Mouse (Mus musculus): ENCODE measurements at regions not wholly inside any gene's neighbourhood (a gene's known extent, or its start where the extent isn't known, plus 50 kb on each side); places are given as distances from the start of the nearest gene placed in this dataset.

GRCm38 (mm10) chr12:77534079-77534478 is 296.2 kb downstream of the Fut8 start:
- no peak for ATAC-seq (ENCODE audit: low read depth)
- 23% methylated on average over 3 of the region's 3 CpGs for WGBS (ENCODE audit: insufficient replicate concordance)

GRCm38 (mm10) chr12:77535147-77535546 is 297.2 kb downstream of the Fut8 start:
- Histone ChIP-seq H3K9me3 (replicated peaks; ENCODE audit: control insufficient read depth, low read length) (no peaks in the 10 kb centered on the region), H3K36me3 (ENCODE audit: control insufficient read depth, insufficient read depth) (no peaks in the 10 kb centered on the region), H3K27me3 (ENCODE audit: control insufficient read depth, insufficient read depth, low read depth, low read length) (no peaks in the 10 kb centered on the region), H3K27ac (ENCODE audit: low read length) (no peak overlapping the region), H3K4me2 (ENCODE audit: low read depth, low read length) (no peak overlapping the region), H3K4me3 (ENCODE audit: low read depth, low read length) (no peak overlapping the region), H3K4me1 (ENCODE audit: control insufficient read depth, low read depth, low read length) (no peaks in the 10 kb centered on the region; the same call in 1 of the 2 replicates), H3K9ac (ENCODE audit: low read depth, low read length) (no peak overlapping the region)
- no peak for ATAC-seq (ENCODE audit: low read depth)
- WGBS (ENCODE audit: insufficient replicate concordance), result 39% methylated on average over 3 of the region's 3 CpGs

More at GRCm38 (mm10) chr12:77534079-77534478, 296.2 kb downstream of the Fut8 start:
- no peaks in the 10 kb centered on the region; the same call in 1 of the 2 replicates for H3K4me1 ChIP-seq (ENCODE audit: control insufficient read depth, low read depth, low read length)
- H3K4me2 ChIP-seq (ENCODE audit: low read depth, low read length), result no peak overlapping the region
- H3K9me3 ChIP-seq (replicated peaks; ENCODE audit: control insufficient read depth, low read length), result no peaks in the 10 kb centered on the region
- no peak overlapping the region for H3K9ac ChIP-seq (ENCODE audit: low read depth, low read length)
- H3K27me3 ChIP-seq (ENCODE audit: control insufficient read depth, insufficient read depth, low read depth, low read length), result no peaks in the 10 kb centered on the region
- H3K27ac ChIP-seq (ENCODE audit: low read length), result peak overlapping the region; percentile 37; the same call in 1 of the 2 replicates
- H3K36me3 ChIP-seq (ENCODE audit: control insufficient read depth, insufficient read depth), result no peaks in the 10 kb centered on the region
- H3K4me3 ChIP-seq (ENCODE audit: low read depth, low read length), result no peak overlapping the region

GRCm38 (mm10) chr12:77537139-77537848 is 299.4 kb downstream of the Fut8 start:
- Histone ChIP-seq H3K9ac (ENCODE audit: low read depth, low read length) (no peak overlapping the region), H3K9me3 (replicated peaks; ENCODE audit: control insufficient read depth, low read length) (no peaks in the 10 kb centered on the region), H3K4me3 (ENCODE audit: low read depth, low read length) (no peak overlapping the region), H3K4me1 (ENCODE audit: control insufficient read depth, low read depth, low read length) (no peaks in the 10 kb centered on the region; the same call in 1 of the 2 replicates), H3K27ac (ENCODE audit: low read length) (no peak overlapping the region), H3K4me2 (ENCODE audit: low read depth, low read length) (no peak overlapping the region), H3K27me3 (ENCODE audit: control insufficient read depth, insufficient read depth, low read depth, low read length) (no peaks in the 10 kb centered on the region), H3K36me3 (ENCODE audit: control insufficient read depth, insufficient read depth) (no peaks in the 10 kb centered on the region)
- ATAC-seq (ENCODE audit: low read depth), result no peak
- WGBS (ENCODE audit: insufficient replicate concordance), result 28% methylated on average over 8 of the region's 8 CpGs

- no peak overlapping the region for H3K4me2 ChIP-seq (ENCODE audit: low read depth, low read length)
- H3K27ac ChIP-seq (ENCODE audit: low read length), result no peak overlapping the region
- no peak overlapping the region for H3K4me3 ChIP-seq (ENCODE audit: low read depth, low read length)
- H3K9ac ChIP-seq (ENCODE audit: low read depth, low read length), result no peak overlapping the region
- 55% methylated on average over 10 of the region's 10 CpGs for WGBS (ENCODE audit: insufficient replicate concordance)
- no peak for ATAC-seq (ENCODE audit: low read depth)
- H3K27me3 ChIP-seq (ENCODE audit: control insufficient read depth, insufficient read depth, low read depth, low read length), result no peaks in the 10 kb centered on the region
- no peaks in the 10 kb centered on the region for H3K9me3 ChIP-seq (replicated peaks; ENCODE audit: control insufficient read depth, low read length)
- no peaks in the 10 kb centered on the region for H3K36me3 ChIP-seq (ENCODE audit: control insufficient read depth, insufficient read depth)
- no peaks in the 10 kb centered on the region for H3K4me1 ChIP-seq (ENCODE audit: control insufficient read depth, low read depth, low read length)
Measured at GRCm38 (mm10) chr12:77539661-77540431, 301.9 kb downstream of the Fut8 start.

- 62% methylated on average over 10 of the region's 10 CpGs for WGBS (ENCODE audit: insufficient replicate concordance)
- H3K36me3 ChIP-seq (ENCODE audit: control insufficient read depth, insufficient read depth), result no peaks in the 10 kb centered on the region
Measured at GRCm38 (mm10) chr12:77541051-77541765, 303.3 kb downstream of the Fut8 start.

GRCm38 (mm10) chr12:77541826-77542225 is 303.9 kb downstream of the Fut8 start:
- Histone ChIP-seq H3K9ac (ENCODE audit: low read depth, low read length) (no peak overlapping the region), H3K27me3 (ENCODE audit: control insufficient read depth, insufficient read depth, low read depth, low read length) (no peaks in the 10 kb centered on the region), H3K9me3 (replicated peaks; ENCODE audit: control insufficient read depth, low read length) (no peaks in the 10 kb centered on the region), H3K27ac (ENCODE audit: low read length) (no peak overlapping the region), H3K36me3 (ENCODE audit: control insufficient read depth, insufficient read depth) (no peaks in the 10 kb centered on the region), H3K4me3 (ENCODE audit: low read depth, low read length) (no peak overlapping the region), H3K4me2 (ENCODE audit: low read depth, low read length) (no peak overlapping the region), H3K4me1 (ENCODE audit: control insufficient read depth, low read depth, low read length) (no peaks in the 10 kb centered on the region)
- 40% methylated on average over 4 of the region's 4 CpGs for WGBS (ENCODE audit: insufficient replicate concordance)
- no peak; the same call in 1 of the 2 replicates for ATAC-seq (ENCODE audit: low read depth)

More at GRCm38 (mm10) chr12:77541051-77541765, 303.3 kb downstream of the Fut8 start:
- ATAC-seq (ENCODE audit: low read depth), result no peak
- no peak overlapping the region for H3K4me2 ChIP-seq (ENCODE audit: low read depth, low read length)
- H3K27ac ChIP-seq (ENCODE audit: low read length), result no peak overlapping the region
- H3K4me1 ChIP-seq (ENCODE audit: control insufficient read depth, low read depth, low read length), result no peaks in the 10 kb centered on the region
- H3K4me3 ChIP-seq (ENCODE audit: low read depth, low read length), result no peak overlapping the region
- no peaks in the 10 kb centered on the region for H3K27me3 ChIP-seq (ENCODE audit: control insufficient read depth, insufficient read depth, low read depth, low read length)
- no peak overlapping the region for H3K9ac ChIP-seq (ENCODE audit: low read depth, low read length)
- H3K9me3 ChIP-seq (replicated peaks; ENCODE audit: control insufficient read depth, low read length), result no peaks in the 10 kb centered on the region

GRCm38 (mm10) chr12:77543651-77544050 is 305.7 kb downstream of the Fut8 start:
- H3K36me3 ChIP-seq (ENCODE audit: control insufficient read depth, insufficient read depth), result no peaks in the 10 kb centered on the region
- no peak overlapping the region for H3K27ac ChIP-seq (ENCODE audit: low read length)
- H3K4me3 ChIP-seq (ENCODE audit: low read depth, low read length), result no peak overlapping the region
- no peaks in the 10 kb centered on the region for H3K27me3 ChIP-seq (ENCODE audit: control insufficient read depth, insufficient read depth, low read depth, low read length)
- WGBS (ENCODE audit: insufficient replicate concordance), result 68% methylated on average over 6 of the region's 6 CpGs
- no peak for ATAC-seq (ENCODE audit: low read depth)
- H3K9me3 ChIP-seq (replicated peaks; ENCODE audit: control insufficient read depth, low read length), result no peaks in the 10 kb centered on the region
- no peaks in the 10 kb centered on the region for H3K4me1 ChIP-seq (ENCODE audit: control insufficient read depth, low read depth, low read length)
- H3K4me2 ChIP-seq (ENCODE audit: low read depth, low read length), result no peak overlapping the region
- H3K9ac ChIP-seq (ENCODE audit: low read depth, low read length), result no peak overlapping the region

GRCm38 (mm10) chr12:77546165-77546564 is 308.2 kb downstream of the Fut8 start:
- 50% methylated on average over 2 of the region's 2 CpGs for WGBS (ENCODE audit: insufficient replicate concordance)
- H3K4me2 ChIP-seq (ENCODE audit: low read depth, low read length), result no peak overlapping the region
- H3K4me1 ChIP-seq (ENCODE audit: control insufficient read depth, low read depth, low read length), result no peaks in the 10 kb centered on the region
- no peak overlapping the region for H3K9ac ChIP-seq (ENCODE audit: low read depth, low read length)
- ATAC-seq (ENCODE audit: low read depth), result no peak
- no peaks in the 10 kb centered on the region for H3K36me3 ChIP-seq (ENCODE audit: control insufficient read depth, insufficient read depth)
- H3K4me3 ChIP-seq (ENCODE audit: low read depth, low read length), result no peak overlapping the region
- no peaks in the 10 kb centered on the region for H3K27me3 ChIP-seq (ENCODE audit: control insufficient read depth, insufficient read depth, low read depth, low read length)
- H3K27ac ChIP-seq (ENCODE audit: low read length), result no peak overlapping the region
- H3K9me3 ChIP-seq (replicated peaks; ENCODE audit: control insufficient read depth, low read length), result no peaks in the 10 kb centered on the region
